Mouse (Mus musculus): ENCODE measurements around the gene Gpr19.

GRCm38 (mm10) chr6:134863146-134863545 lies 35.2 kb downstream of the Gpr19 start:
- peak; percentile 63 for TF ChIP-seq ZNF384 (IDR thresholded peaks at IDR 0.05; ENCODE audit: low read depth, low read length)
- 0 out of 2 replicates have a peak, but pooled peaks have one; percentile 39 for TF ChIP-seq HCFC1 (IDR thresholded peaks at IDR 0.05; ENCODE audit: borderline replicate concordance, insufficient read depth, low read length)
- no peak for TF ChIP-seq CHD2 (IDR thresholded peaks at IDR 0.05; ENCODE audit: low read depth, low read length)
